Mouse (Mus musculus) regulatory T cell (primary cell): ENCODE measurements around the gene Camta1.

ENCODE experiments used
- in situ Hi-C: fragments of 300-600 bp; cut with MboI, MseI; formaldehyde crosslinking; loops from one replicate; pipeline ENCODE4 v1.15.1; 2025; ENCODE audit warnings: high pct_unique_total_duplicates

Camta1 gene

GRCm38 (mm10) chr4:151694531-151694930 lies 167.1 kb downstream of the Camta1 start:
- in situ Hi-C loops: no loop called here

GRCm38 (mm10) chr4:151694047-151694446 lies 167.6 kb downstream of the Camta1 start:
- in situ Hi-C loops: no loop called here

GRCm38 (mm10) chr4:151690041-151690440 lies 171.6 kb downstream of the Camta1 start:
- in situ Hi-C loops: no loop called here

- in situ Hi-C loops: no loop called here
Measured at GRCm38 (mm10) chr4:151688206-151688605, 173.5 kb downstream of the Camta1 start.

GRCm38 (mm10) chr4:151684596-151684995 lies 177.1 kb downstream of the Camta1 start:
- in situ Hi-C loops: no loop called here

GRCm38 (mm10) chr4:151682831-151683488 lies 178.7 kb downstream of the Camta1 start:
- in situ Hi-C loops: no loop called here

GRCm38 (mm10) chr4:151672452-151672851 lies 189.2 kb downstream of the Camta1 start:
- in situ Hi-C loops: no loop called here

GRCm38 (mm10) chr4:151666411-151666901 lies 195.2 kb downstream of the Camta1 start:
- in situ Hi-C loops: no loop called here

- in situ Hi-C loops: no loop called here
Measured at GRCm38 (mm10) chr4:151661486-151661885, 200.2 kb downstream of the Camta1 start.

- in situ Hi-C loops: no loop called here
Measured at GRCm38 (mm10) chr4:151656427-151656826, 205.2 kb downstream of the Camta1 start.

GRCm38 (mm10) chr4:151655637-151656385 lies 205.9 kb downstream of the Camta1 start:
- in situ Hi-C loops: no loop called here

GRCm38 (mm10) chr4:151655227-151655626 lies 206.4 kb downstream of the Camta1 start:
- in situ Hi-C loops: no loop called here

- in situ Hi-C loops: no loop called here
Measured at GRCm38 (mm10) chr4:151642418-151642817, 219.3 kb downstream of the Camta1 start.

- in situ Hi-C loops: no loop called here
Measured at GRCm38 (mm10) chr4:151640971-151641370, 220.7 kb downstream of the Camta1 start.

GRCm38 (mm10) chr4:151638941-151639340 lies 222.7 kb downstream of the Camta1 start:
- in situ Hi-C loops: no loop called here

- in situ Hi-C loops: no loop called here
Measured at GRCm38 (mm10) chr4:151637348-151637747, 224.3 kb downstream of the Camta1 start.

- in situ Hi-C loops: no loop called here
Measured at GRCm38 (mm10) chr4:151634771-151635170, 226.9 kb downstream of the Camta1 start.

- in situ Hi-C loops: no loop called here
Measured at GRCm38 (mm10) chr4:151633795-151634194, 227.9 kb downstream of the Camta1 start.

- in situ Hi-C loops: no loop called here
Measured at GRCm38 (mm10) chr4:151632321-151632720, 229.4 kb downstream of the Camta1 start.

- in situ Hi-C loops: no loop called here
Measured at GRCm38 (mm10) chr4:151630664-151631063, 231.0 kb downstream of the Camta1 start.

- in situ Hi-C loops: no loop called here
Measured at GRCm38 (mm10) chr4:151630231-151630630, 231.4 kb downstream of the Camta1 start.

- in situ Hi-C loops: no loop called here
Measured at GRCm38 (mm10) chr4:151619541-151620016, 242.1 kb downstream of the Camta1 start.
